ENCODE assay signal across 8 mouse cellular contexts in the genomic region with DNA sequence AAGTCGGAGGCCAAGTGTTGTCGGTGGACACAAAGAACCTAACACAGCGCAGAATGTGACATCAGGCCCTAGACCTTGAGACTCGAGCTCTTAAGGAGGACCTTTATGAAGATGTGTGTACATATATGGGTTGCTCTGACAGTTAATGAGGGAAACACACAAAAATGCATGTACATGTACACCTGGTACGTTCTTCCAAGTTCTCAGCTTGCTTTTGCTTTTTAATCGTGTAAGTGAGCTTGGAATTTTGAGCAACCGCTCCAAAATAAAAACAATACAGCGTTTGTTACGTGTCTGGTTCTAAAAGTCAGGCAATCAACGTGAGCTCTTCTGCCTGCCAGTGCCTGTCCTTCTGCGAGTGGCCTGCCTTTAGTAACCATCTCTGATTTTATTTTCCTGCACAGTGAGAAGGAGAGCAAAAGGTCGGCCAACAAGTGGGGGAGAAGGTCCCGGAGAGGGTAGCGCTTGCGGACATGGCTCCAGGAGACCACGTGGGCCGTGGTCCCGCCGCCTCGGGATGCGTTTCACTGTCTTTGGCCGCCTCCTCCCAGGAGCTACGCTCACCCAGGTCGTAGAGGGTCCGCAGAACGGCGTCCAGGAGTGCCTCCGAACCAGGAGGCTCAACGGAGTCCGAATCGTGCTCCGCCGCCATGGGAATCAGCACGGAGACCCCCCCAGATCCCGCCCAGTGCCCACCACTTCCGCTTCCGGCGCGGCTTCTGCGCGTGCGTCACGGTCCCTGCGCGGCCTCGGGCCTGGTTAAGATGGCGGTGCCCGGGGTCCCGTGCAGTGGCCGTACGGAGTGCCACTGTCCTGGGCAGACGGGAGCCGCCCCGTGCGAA. TPM values are rescaled to one million over a fixed set of nuclear protein-coding genes. Genes with fewer than 3 reads are reported as not detected.
A peak's percentile ranks its signal among the peaks of the same experiment; 100 is the strongest.
DNase-seq lines count a peak whose midpoint lies in the region; ATAC-seq and TF ChIP-seq lines count a peak whose summit lies in the region.

A gene (plus strand): TSS at position 713 of the 842 bp plus-strand sequence.
A gene (minus strand): TSS at position 800 of the 842 bp plus-strand sequence.

- no peak for TF ChIP-seq EP300 in heart, adult 2 months (IDR thresholded peaks at IDR 0.05; ENCODE audit: insufficient read depth, low read depth, low read length)

- WGBS in embryonic facial prominence, embryonic 13.5 days, result 1% methylated on average over 54 of the region's 55 CpGs
- WGBS in heart, adult 2 months, result 2% methylated on average over 55 of the region's 55 CpGs
- 1% methylated on average over 55 of the region's 55 CpGs for WGBS in limb, embryonic 13.5 days
- WGBS in midbrain, embryonic 16.5 days, result 2% methylated on average over 55 of the region's 55 CpGs

- no peaks in the 10 kb centered on the region for H3K27me3 ChIP-seq in embryonic facial prominence, embryonic 13.5 days
- H3K27me3 ChIP-seq in heart, adult 2 months (ENCODE audit: control insufficient read depth, insufficient read depth, low read length), result no peaks in the 10 kb centered on the region
- H3K27me3 ChIP-seq in limb, embryonic 13.5 days, result no peaks in the 10 kb centered on the region
- H3K27me3 ChIP-seq in midbrain, embryonic 16.5 days (ENCODE audit: control insufficient read depth, insufficient read depth, low read depth, low read length), result no peaks in the 10 kb centered on the region

- H3K4me2 ChIP-seq in embryonic facial prominence, embryonic 13.5 days, result peak within 1 kb of the TSS; percentile 75
- peak within 1 kb of the TSS; percentile 81 for H3K4me2 ChIP-seq in limb, embryonic 13.5 days (replicated peaks)
- H3K4me2 ChIP-seq in midbrain, embryonic 16.5 days (ENCODE audit: low read length), result peak within 1 kb of the TSS; percentile 68

- H3K4me1 ChIP-seq in embryonic facial prominence, embryonic 13.5 days, result peaks cover 13% of the 10 kb centered on the region
- peaks cover 13% of the 10 kb centered on the region for H3K4me1 ChIP-seq in heart, adult 2 months (ENCODE audit: control insufficient read depth, insufficient read depth, low read length)
- peaks cover 16% of the 10 kb centered on the region for H3K4me1 ChIP-seq in limb, embryonic 13.5 days
- peaks cover 11% of the 10 kb centered on the region for H3K4me1 ChIP-seq in midbrain, embryonic 16.5 days (ENCODE audit: control insufficient read depth, insufficient read depth, low read length)

- no peak for TF ChIP-seq CTCF in heart, adult 2 months (IDR thresholded peaks at IDR 0.05)

- TF ChIP-seq POLR2A in heart, adult 2 months (IDR thresholded peaks at IDR 0.05; ENCODE audit: insufficient read depth, low read depth, low read length), result peak; percentile 85

- H3K79me2 ChIP-seq in heart, adult 2 months (replicated peaks; ENCODE audit: control insufficient read depth, insufficient read depth, low read length), result no peaks in the 10 kb centered on the region; the same call in 1 of the 2 replicates

- intact Hi-C loops in heart, adult 2 months (cut with DNase I), result no loop called here

- ATAC-seq in embryonic facial prominence, embryonic 13.5 days (ENCODE audit: insufficient number of reproducible peaks, insufficient read depth, low FRiP score, low TSS enrichment, low read depth), result peak; percentile 95
- ATAC-seq in limb, embryonic 13.5 days (ENCODE audit: low FRiP score, low read depth), result peak; percentile 97
- peak; percentile 98 for ATAC-seq in midbrain, embryonic 16.5 days

- DNase-seq in 3134 (ENCODE audit: extremely low read depth, insufficient read length, low spot score), result peak; percentile 91
- peak; percentile 97 for DNase-seq in adrenal gland, postnatal 36 days
- peak; percentile 95 to 98 for DNase-seq in heart, adult 2 months
- DNase-seq in kidney, adult 8-10 months, result peak; percentile 88 to 93
- DNase-seq in spleen, postnatal 10 days (ENCODE audit: low spot score in 2 of 2), result peak; percentile 91 to 92

- H3K27ac ChIP-seq in embryonic facial prominence, embryonic 13.5 days, result peak within 1 kb of the TSS; percentile 92
- peak within 1 kb of the TSS; percentile 95 for H3K27ac ChIP-seq in heart, adult 2 months
- H3K27ac ChIP-seq in limb, embryonic 13.5 days, result peak within 1 kb of the TSS; percentile 92
- H3K27ac ChIP-seq in midbrain, embryonic 16.5 days (ENCODE audit: low read length), result peak within 1 kb of the TSS; percentile 91

- peak within 1 kb of the TSS; percentile 97 for H3K9ac ChIP-seq in embryonic facial prominence, embryonic 13.5 days
- peak within 1 kb of the TSS; percentile 95 for H3K9ac ChIP-seq in heart, adult 2 months (ENCODE audit: low read depth, low read length)
- peak within 1 kb of the TSS; percentile 97 for H3K9ac ChIP-seq in limb, embryonic 13.5 days
- peak within 1 kb of the TSS; percentile 96 for H3K9ac ChIP-seq in midbrain, embryonic 16.5 days (ENCODE audit: low read depth, low read length)

- peaks cover 41% of the 10 kb centered on the region for H3K36me3 ChIP-seq in embryonic facial prominence, embryonic 13.5 days
- peaks cover 10% of the 10 kb centered on the region for H3K36me3 ChIP-seq in heart, adult 2 months (ENCODE audit: control insufficient read depth, insufficient read depth, low read length)
- H3K36me3 ChIP-seq in limb, embryonic 13.5 days, result peaks cover 45% of the 10 kb centered on the region
- H3K36me3 ChIP-seq in midbrain, embryonic 16.5 days (ENCODE audit: control insufficient read depth, insufficient read depth, low read length), result peaks cover 5% of the 10 kb centered on the region

- H3K9me3 ChIP-seq in embryonic facial prominence, embryonic 13.5 days, result no peaks in the 10 kb centered on the region
- H3K9me3 ChIP-seq in limb, embryonic 13.5 days, result no peaks in the 10 kb centered on the region
- H3K9me3 ChIP-seq in midbrain, embryonic 16.5 days (replicated peaks; ENCODE audit: control insufficient read depth, low read length, poor library complexity, severe bottlenecking), result no peaks in the 10 kb centered on the region

- peak within 1 kb of the TSS; percentile 93 for H3K4me3 ChIP-seq in embryonic facial prominence, embryonic 13.5 days
- H3K4me3 ChIP-seq in heart, adult 2 months, result peak within 1 kb of the TSS; percentile 97
- peak within 1 kb of the TSS; percentile 92 for H3K4me3 ChIP-seq in limb, embryonic 13.5 days
- H3K4me3 ChIP-seq in midbrain, embryonic 16.5 days (ENCODE audit: low read depth, low read length), result peak within 1 kb of the TSS; percentile 86

RNA-seq across cellular contexts. Expression of the first gene that starts in this region (rescaled TPM):
- 100 to 1,000 TPM in 1 of 2 experiments, 10 to 100 TPM in 1; 93.1 to 104 TPM for total RNA-seq in adrenal gland, postnatal 36 days (2021)
- polyA plus RNA-seq in embryonic facial prominence, embryonic 13.5 days (2015; fragmentation: Nextera tagmentation; extraction: Ambion mirVana), result 91.6 and 94.7 TPM in 2 replicates
- total RNA-seq in heart, adult 2 months (2021), result 100 to 1,000 TPM; 169 to 189 TPM
- polyA plus RNA-seq in heart, adult 2 months (2012; rRNA removed), result 199 and 263 TPM in 2 replicates
- 97.6 and 99.6 TPM in 2 replicates for polyA plus RNA-seq in limb, embryonic 13.5 days (2015; fragmentation: Nextera tagmentation; extraction: Ambion mirVana)
- polyA plus RNA-seq in midbrain, embryonic 16.5 days (2015; fragmentation: Nextera tagmentation; extraction: Ambion mirVana), result 70.7 and 74.1 TPM in 2 replicates

RNA-seq across cellular contexts. Expression of the second gene that starts in this region (rescaled TPM):
- total RNA-seq in adrenal gland, postnatal 36 days (2021), result 10 to 100 TPM; 30.1 to 31.9 TPM
- polyA plus RNA-seq in embryonic facial prominence, embryonic 13.5 days (2015; fragmentation: Nextera tagmentation; extraction: Ambion mirVana), result 52.7 and 53.9 TPM in 2 replicates
- total RNA-seq in heart, adult 2 months (2021), result 10 to 100 TPM; 47.3 to 51.7 TPM
- 28.9 and 46.7 TPM in 2 replicates for polyA plus RNA-seq in heart, adult 2 months (2012; rRNA removed)
- polyA plus RNA-seq in limb, embryonic 13.5 days (2015; fragmentation: Nextera tagmentation; extraction: Ambion mirVana), result 52.7 and 53.9 TPM in 2 replicates
- 25.5 and 27.3 TPM in 2 replicates for polyA plus RNA-seq in midbrain, embryonic 16.5 days (2015; fragmentation: Nextera tagmentation; extraction: Ambion mirVana)

Comparison
In these comparisons a context has a peak if more than half of its experiments do, and no peak if none do; other contexts are left out.
1. Peak in every context shown above with its lines: DNase-seq, ATAC-seq, H3K4me3 ChIP-seq and H3K27ac ChIP-seq.